Mouse (Mus musculus) activated CD4-positive, CD25-positive, alpha-beta regulatory T cell, adult 4 months (primary cell): Measurements from ENCODE around the gene Snd1. TPM values are rescaled to one million over a fixed set of nuclear protein-coding genes. Genes with fewer than 3 reads are reported as not detected.

Experiments used
- ATAC-seq: one replicate; pipeline ENCODE4 v1.8.0; 2017
- polyA plus RNA-seq, 2 experiments: library from polyadenylated mRNA; unstranded; fragments of 100-300 nt; shearing (Covaris generic); gene quantifications; one replicate each; pipeline ENCODE4 v1.2.1; 2017

The Snd1 gene
- polyA plus RNA-seq, 2 experiments from 2014 or later = 48.2 to 54.6 TPM

- ATAC-seq = no peak
Observed at GRCm38 (mm10) chr6:28710035-28710434, 235.1 kb downstream of the Snd1 start.

DNA sequence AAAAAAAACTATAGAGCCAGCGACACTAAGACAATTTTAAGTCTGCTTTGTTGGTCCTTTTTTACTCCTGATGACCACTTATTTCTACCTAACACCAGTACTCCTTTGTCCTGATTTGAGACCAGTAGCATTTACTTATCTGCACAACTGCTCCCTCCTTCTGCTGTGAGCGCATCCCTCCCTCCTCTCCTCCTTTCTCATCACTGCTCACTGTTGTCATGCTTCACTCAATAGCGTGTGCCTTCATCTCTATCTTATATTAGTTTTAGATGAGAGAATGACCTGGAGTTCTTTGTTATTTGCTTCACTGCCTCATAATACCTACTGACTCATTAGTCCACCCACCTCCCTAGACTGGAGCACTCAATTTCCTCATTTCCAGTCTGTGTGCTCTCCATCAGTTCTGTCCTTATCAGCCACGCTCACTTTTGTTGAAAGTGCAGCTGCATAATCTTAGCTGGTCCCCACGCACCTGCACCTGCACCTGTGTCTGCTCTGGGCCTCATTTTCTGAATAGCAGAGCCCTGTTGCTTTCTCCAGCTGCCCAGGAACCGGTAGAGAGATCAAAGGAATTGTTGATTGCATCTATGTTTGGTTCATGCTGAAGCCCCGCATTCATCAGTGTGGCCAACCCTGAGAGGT, 242.4 kb downstream of the Snd1 start:
- no peak for ATAC-seq

DNA sequence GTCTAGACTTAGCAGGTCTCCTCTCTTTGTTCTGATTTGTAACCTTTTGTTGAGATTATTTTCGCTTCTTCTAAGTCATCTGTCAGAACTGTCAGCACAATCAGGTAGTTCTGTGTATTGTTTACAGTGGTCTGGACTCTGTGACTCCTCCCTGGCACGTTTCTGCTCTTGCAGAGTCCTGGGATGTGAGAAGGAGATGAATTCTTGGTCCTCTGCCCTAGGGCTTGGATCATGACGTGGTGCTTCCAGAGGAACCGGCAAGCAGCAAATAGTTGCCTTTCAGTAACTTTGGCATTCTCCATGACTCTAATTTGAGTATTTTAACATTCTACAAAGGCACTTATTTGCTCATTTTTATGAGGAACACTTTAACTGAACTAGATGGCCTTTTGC, 242.9 kb downstream of the Snd1 start:
- no peak for ATAC-seq

- ATAC-seq = no peak
Observed at GRCm38 (mm10) chr6:28720391-28721171, 245.6 kb downstream of the Snd1 start.

DNA sequence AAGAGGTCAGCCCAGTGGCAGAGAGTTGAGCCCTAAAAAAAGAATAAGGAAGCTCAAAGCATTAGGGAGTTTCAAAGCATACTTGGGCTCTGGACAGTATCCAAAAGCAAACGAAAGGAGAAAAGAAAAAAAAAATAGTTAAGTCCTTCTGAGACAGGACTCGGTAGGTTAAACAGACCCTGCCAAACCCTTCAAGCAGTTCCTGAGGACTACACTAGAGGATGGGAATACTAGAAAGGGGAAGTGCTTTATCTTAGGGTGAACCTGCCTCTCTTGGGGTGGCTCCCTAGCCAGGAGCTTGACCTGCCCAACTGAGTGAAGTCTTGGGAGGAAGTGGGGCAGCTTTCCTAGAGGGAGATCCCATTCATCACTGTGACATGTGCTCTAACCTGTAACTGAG, 248.1 kb downstream of the Snd1 start:
- no peak for ATAC-seq

- no peak for ATAC-seq
Observed at GRCm38 (mm10) chr6:28724776-28725175, 249.8 kb downstream of the Snd1 start.

DNA sequence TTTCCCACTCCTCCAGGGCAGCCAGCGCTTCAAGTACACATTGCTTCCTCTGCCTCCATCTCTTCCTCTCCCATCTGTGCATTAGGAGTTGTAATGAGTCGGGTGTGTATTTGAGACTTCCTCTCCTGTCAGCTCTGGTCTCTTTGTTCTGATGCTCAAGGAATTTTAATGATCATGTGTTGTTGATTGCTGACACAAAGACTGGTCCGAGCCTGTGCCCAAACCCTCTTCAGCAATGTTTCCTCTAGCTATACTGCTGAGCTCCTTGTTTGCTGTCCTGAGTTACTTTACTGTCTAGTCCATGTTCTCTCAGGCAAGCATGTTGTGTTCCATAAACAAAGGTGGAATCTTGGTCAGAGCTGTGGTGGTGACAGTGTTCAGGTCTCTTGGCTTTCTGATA, 254.3 kb downstream of the Snd1 start:
- ATAC-seq = no peak

- no peak for ATAC-seq
Observed at GRCm38 (mm10) chr6:28729649-28730048, 254.7 kb downstream of the Snd1 start.

- no peak for ATAC-seq
Observed at GRCm38 (mm10) chr6:28731246-28731645, 256.3 kb downstream of the Snd1 start.

DNA sequence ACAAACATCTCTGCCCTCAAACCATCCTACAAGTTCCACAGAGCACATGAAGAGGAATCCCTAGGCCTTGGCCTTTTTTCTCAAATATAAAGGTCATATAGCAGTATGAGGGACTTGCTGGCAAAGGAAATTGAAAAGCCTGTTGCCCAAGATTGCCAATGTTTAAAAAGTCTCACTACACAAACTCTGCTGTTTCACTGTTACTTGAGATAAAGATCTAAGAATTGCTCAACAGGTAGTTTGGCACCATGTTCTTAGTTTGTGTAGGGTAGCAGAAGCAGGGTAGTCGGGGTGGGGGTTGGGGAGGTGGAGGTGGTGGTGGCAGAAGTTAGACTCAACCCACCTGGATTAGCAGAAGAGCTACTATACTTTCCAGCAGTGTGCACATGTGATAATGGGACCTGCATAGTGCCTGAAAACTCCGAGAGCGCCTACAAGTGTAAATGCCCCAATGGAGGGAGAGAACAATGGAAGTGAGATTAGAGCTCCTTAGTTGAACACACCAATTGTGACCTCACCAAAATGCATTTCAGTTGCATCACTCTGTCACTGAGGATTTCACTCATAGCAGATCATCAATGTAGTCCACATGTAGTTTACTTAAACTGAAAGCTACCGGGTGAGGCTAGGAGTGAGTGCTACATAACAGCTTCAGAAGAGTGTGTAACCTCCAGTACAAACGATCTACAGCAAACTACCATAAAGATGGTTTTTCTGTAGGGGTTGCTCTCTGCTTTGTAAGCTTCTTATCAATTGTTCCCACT, 259.1 kb downstream of the Snd1 start:
- ATAC-seq = no peak

GRCm38 (mm10) chr6:28735116-28735515, 260.2 kb downstream of the Snd1 start:
- ATAC-seq = no peak

- ATAC-seq = no peak
Observed at GRCm38 (mm10) chr6:28736665-28737064, 261.7 kb downstream of the Snd1 start.

DNA sequence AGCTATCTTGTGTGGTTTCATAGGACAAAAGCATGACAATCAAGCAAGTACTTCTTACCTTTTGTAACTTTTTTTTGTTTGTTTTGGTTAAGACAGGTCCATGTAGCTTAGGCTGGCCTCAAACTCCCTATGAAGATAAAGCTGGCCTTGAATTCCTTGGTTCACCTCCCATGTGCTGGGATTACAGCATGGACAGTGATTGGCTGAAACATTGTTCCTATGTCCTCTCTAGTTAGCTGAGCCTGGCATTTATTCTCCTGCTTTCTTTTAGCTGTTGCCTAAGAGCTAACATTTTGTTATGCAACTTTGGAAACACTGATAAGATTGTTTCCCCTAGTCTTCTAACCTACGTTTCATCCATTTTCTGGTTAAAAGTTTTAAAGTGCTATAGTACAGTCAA, 262.7 kb downstream of the Snd1 start:
- no peak for ATAC-seq

- no peak for ATAC-seq
Observed at GRCm38 (mm10) chr6:28743586-28743985, 268.6 kb downstream of the Snd1 start.

- ATAC-seq = no peak
Observed at GRCm38 (mm10) chr6:28745864-28746263, 270.9 kb downstream of the Snd1 start.

- ATAC-seq = no peak
Observed at GRCm38 (mm10) chr6:28747025-28747424, 272.1 kb downstream of the Snd1 start.

DNA sequence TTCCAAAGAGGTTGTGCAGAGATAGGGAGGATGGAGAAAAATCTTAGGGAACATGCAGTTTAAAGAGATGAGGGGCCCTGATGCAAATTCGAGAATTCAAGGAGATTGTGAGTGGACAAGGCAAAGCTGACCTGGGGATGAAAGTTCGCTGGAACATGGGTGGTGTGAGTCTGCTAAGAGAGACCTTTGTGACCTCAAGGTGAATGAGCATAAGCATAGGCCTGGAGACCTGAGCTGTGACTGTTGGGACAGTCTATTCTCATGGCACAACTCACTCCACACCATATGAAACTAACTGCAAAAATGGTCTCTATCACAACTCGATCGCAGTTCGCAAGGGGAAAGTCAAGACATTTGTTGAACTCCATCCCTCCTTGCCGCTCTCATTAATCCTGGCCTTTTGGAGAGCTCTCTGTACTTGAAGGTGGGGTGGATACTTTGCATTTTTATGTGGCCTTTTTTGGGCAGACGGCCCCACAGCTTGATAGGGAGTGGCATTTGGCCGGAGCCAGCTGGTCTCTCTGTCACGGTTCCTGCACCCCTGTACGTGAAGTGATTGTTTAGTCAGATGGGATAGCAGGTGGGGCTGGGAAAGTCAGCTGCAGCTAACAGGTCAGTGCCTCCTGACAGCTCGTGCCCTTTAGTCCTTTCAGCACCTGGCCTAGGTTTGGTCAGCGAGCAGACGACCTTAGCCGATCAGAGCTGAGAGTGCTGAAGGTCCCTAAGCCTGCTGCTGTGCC, 273.2 kb downstream of the Snd1 start:
- ATAC-seq = no peak

- no peak for ATAC-seq
Observed at GRCm38 (mm10) chr6:28749224-28749623, 274.3 kb downstream of the Snd1 start.

- no peak for ATAC-seq
Observed at GRCm38 (mm10) chr6:28751186-28751585, 276.2 kb downstream of the Snd1 start.

DNA sequence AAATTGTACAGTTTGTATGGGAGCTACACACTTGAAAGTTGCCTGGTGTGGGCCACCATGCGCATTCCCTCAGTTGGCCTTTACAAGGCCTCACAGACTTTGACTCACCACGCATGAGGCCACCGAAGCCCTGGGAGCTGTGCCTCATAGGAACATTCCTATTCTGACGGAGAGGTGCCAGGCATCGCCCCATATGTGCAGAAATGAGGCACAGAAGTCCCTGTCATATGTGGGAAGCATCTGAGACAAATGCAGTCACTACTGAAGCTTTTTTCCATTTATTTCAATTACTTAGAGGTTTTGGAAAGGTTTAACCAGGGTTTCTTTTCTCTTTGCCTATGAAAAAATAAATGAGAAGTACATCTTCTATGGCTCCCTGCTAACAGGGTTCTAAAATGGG, 278.3 kb downstream of the Snd1 start:
- ATAC-seq = no peak

DNA sequence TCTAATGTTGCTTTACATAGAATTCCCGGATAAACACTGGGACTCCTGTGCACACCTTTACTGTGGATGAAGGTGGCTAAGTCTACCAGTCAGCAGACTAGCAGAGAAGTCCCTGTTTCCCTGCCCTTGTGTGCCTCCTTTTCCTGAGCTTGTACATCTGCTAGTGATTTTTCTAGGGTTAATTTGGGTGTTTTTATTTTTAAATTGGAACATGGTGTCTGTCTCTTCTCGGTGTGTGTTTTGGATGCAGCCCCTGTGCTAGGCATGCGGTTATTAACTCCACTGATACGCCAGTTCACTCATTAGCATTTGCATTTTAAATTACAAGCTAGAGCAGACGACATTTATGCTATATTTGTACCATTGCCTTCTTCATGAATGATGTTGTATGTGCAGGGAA, 278.7 kb downstream of the Snd1 start:
- ATAC-seq = no peak

- ATAC-seq = no peak
Observed at GRCm38 (mm10) chr6:28754127-28754898, 279.4 kb downstream of the Snd1 start.
